Mouse (Mus musculus) kidney, adult 2 months (tissue): ENCODE results near the gene Rin3. TPM values are rescaled to one million over a fixed set of nuclear protein-coding genes. Genes with fewer than 3 reads are reported as not detected.

Source experiments
- DNase-seq: peaks from one replicate; pipeline ENCODE4 v3.0.0; 2021
- H3K27ac ChIP-seq: fragments of 200-500 bp; 2 replicates; pipeline ENCODE4 v1.5.1; 2012; ENCODE audit warnings: low read depth, low read length, control low read depth, inconsistent platforms; ENCODE audit not compliant: insufficient read depth
- H3K27me3 ChIP-seq: fragments of 200-500 bp; replicated peaks from 2 replicates; pipeline ENCODE4 v1.6.1; 2012; ENCODE audit warnings: mild to moderate bottlenecking, moderate library complexity, low read length, inconsistent platforms; ENCODE audit not compliant: control insufficient read depth, insufficient read depth
- H3K36me3 ChIP-seq: fragments of 200-500 bp; 2 replicates; pipeline ENCODE4 v1.6.1; 2012; ENCODE audit warnings: mild to moderate bottlenecking, moderate library complexity, low read length, inconsistent platforms; ENCODE audit not compliant: control insufficient read depth, insufficient read depth
- H3K4me1 ChIP-seq: fragments of 200-500 bp; 2 replicates; pipeline ENCODE4 v1.6.1; 2011; ENCODE audit warnings: low read length; ENCODE audit not compliant: control insufficient read depth, insufficient read depth
- H3K4me3 ChIP-seq: fragments of 200-500 bp; 2 replicates; pipeline ENCODE4 v1.5.1; 2011; ENCODE audit warnings: mild to moderate bottlenecking, low read depth, low read length, control low read depth; ENCODE audit not compliant: insufficient read depth
- CTCF ChIP-seq: fragments of 200-500 bp; conservative IDR thresholded peaks from 2 replicates; pipeline ENCODE4 v1.5.1; 2011; ENCODE audit warnings: low read depth, mild to moderate bottlenecking, control low read depth, low read length, moderate library complexity, mixed read lengths; ENCODE audit not compliant: insufficient read depth, insufficient read length
- POLR2A ChIP-seq: fragments of 200-500 bp; IDR thresholded peaks from one replicate; pipeline ENCODE4 v1.6.1; 2011; ENCODE audit warnings: low read depth, low read length, control low read depth
- WGBS: fragments of 180-500 bp; shearing (Covaris S2); methylation state at CpG from one replicate; pipeline ENCODE4 v1.1.7; 2018; 5-methylcytosine and 5-hydroxymethylcytosine counted together
- polyA plus RNA-seq: library from polyadenylated mRNA; depleted of rRNA; stranded (reverse); fragments of >200 nt; gene quantifications from 2 replicates; pipeline ENCODE4 v1.2.3, GENCODE M21; 2012

Rin3 gene
- polyA plus RNA-seq, 1 experiment, result 15.4 TPM

GRCm38 (mm10) chr12:102250316-102250715, 32.5 kb upstream of the Rin3 start:
- no peaks in the 10 kb centered on the region for H3K36me3 ChIP-seq
- H3K27ac ChIP-seq, result no peak overlapping the region
- WGBS, result 86% methylated on average over 4 of the region's 4 CpGs

GRCm38 (mm10) chr12:102251070-102251469, 31.8 kb upstream of the Rin3 start:
- Histone ChIP-seq H3K27me3 (no peaks in the 10 kb centered on the region), H3K27ac (no peak overlapping the region), H3K4me1 (no peaks in the 10 kb centered on the region), H3K4me3 (no peak overlapping the region), H3K36me3 (no peaks in the 10 kb centered on the region)
- no peak for DNase-seq
- WGBS, result 77% methylated on average over 3 of the region's 3 CpGs
- TF ChIP-seq POLR2A (no peak), CTCF (no peak)

More at GRCm38 (mm10) chr12:102250316-102250715, 32.5 kb upstream of the Rin3 start:
- DNase-seq, result no peak
- Histone ChIP-seq H3K27me3 (no peaks in the 10 kb centered on the region), H3K4me1 (no peaks in the 10 kb centered on the region), H3K4me3 (no peak overlapping the region)
- TF ChIP-seq POLR2A, result no peak
- TF ChIP-seq CTCF, result no peak

GRCm38 (mm10) chr12:102251985-102252384, 30.9 kb upstream of the Rin3 start:
- Histone ChIP-seq H3K36me3 (no peaks in the 10 kb centered on the region), H3K27ac (no peak overlapping the region), H3K4me3 (no peak overlapping the region), H3K4me1 (no peaks in the 10 kb centered on the region), H3K27me3 (no peaks in the 10 kb centered on the region)
- TF ChIP-seq POLR2A, result no peak
- peak; percentile 27; the same call in 1 of the 2 replicates for TF ChIP-seq CTCF
- WGBS, result 43% methylated on average over 3 of the region's 3 CpGs
- peak; percentile 21 for DNase-seq

- WGBS, result 54% methylated on average over 1 of the region's 1 CpGs
- no peak for DNase-seq
- TF ChIP-seq CTCF, result no peak
- no peak for TF ChIP-seq POLR2A
- Histone ChIP-seq H3K27ac (no peak overlapping the region), H3K4me3 (no peak overlapping the region), H3K27me3 (no peaks in the 10 kb centered on the region), H3K36me3 (no peaks in the 10 kb centered on the region), H3K4me1 (no peaks in the 10 kb centered on the region)
Observed at GRCm38 (mm10) chr12:102252525-102252924, 30.3 kb upstream of the Rin3 start.

- peak; percentile 19 for DNase-seq
- Histone ChIP-seq H3K4me1 (no peaks in the 10 kb centered on the region), H3K4me3 (no peak overlapping the region), H3K27ac (no peak overlapping the region), H3K36me3 (no peaks in the 10 kb centered on the region), H3K27me3 (no peaks in the 10 kb centered on the region)
- TF ChIP-seq CTCF (peak; percentile 43), POLR2A (no peak)
Observed at GRCm38 (mm10) chr12:102255012-102255411, 27.8 kb upstream of the Rin3 start.

GRCm38 (mm10) chr12:102258522-102259112, 24.2 kb upstream of the Rin3 start:
- Histone ChIP-seq H3K4me1 (peaks cover 4% of the 10 kb centered on the region; the same call in 1 of the 2 replicates), H3K27ac (no peak overlapping the region), H3K36me3 (no peaks in the 10 kb centered on the region), H3K27me3 (no peaks in the 10 kb centered on the region), H3K4me3 (no peak overlapping the region)
- WGBS, result 86% methylated on average over 3 of the region's 3 CpGs
- no peak for TF ChIP-seq CTCF
- TF ChIP-seq POLR2A, result no peak
- no peak for DNase-seq

GRCm38 (mm10) chr12:102261933-102262396, 20.9 kb upstream of the Rin3 start:
- DNase-seq, result peak; percentile 49
- Histone ChIP-seq H3K36me3 (no peaks in the 10 kb centered on the region), H3K4me1 (peaks cover 4% of the 10 kb centered on the region; the same call in 1 of the 2 replicates), H3K27ac (no peak overlapping the region), H3K4me3 (no peak overlapping the region), H3K27me3 (no peaks in the 10 kb centered on the region)
- WGBS, result 34% methylated on average over 8 of the region's 8 CpGs
- no peak for TF ChIP-seq CTCF
- no peak for TF ChIP-seq POLR2A
